Mouse (Mus musculus) CD4-positive, CD25-positive, alpha-beta regulatory T cell, adult 2 months (primary cell): ENCODE data around the gene Ncs1.

Source experiments
- DNase-seq: peaks from one replicate; pipeline ENCODE4 v3.0.0-alpha.2; 2012; ENCODE audit warnings: low read depth, low spot score

Ncs1 gene

GRCm38 (mm10) chr2:31244216-31244615 is 1.4 kb upstream of the Ncs1 start:
- DNase-seq: no peak

GRCm38 (mm10) chr2:31245051-31245450 is 572 bp upstream of the Ncs1 start:
- DNase-seq: no peak

GRCm38 (mm10) chr2:31246251-31246971 is 788 bp downstream of the Ncs1 start:
- DNase-seq: peak; percentile 44

- DNase-seq: no peak
Measured at GRCm38 (mm10) chr2:31248856-31249255, 3.2 kb downstream of the Ncs1 start.

GRCm38 (mm10) chr2:31252167-31252566 is 6.5 kb downstream of the Ncs1 start:
- DNase-seq: no peak

- no peak for DNase-seq
Measured at GRCm38 (mm10) chr2:31253463-31253862, 7.8 kb downstream of the Ncs1 start.

- DNase-seq: no peak
Measured at GRCm38 (mm10) chr2:31254806-31255205, 9.2 kb downstream of the Ncs1 start.

GRCm38 (mm10) chr2:31255952-31256938 is 10.6 kb downstream of the Ncs1 start:
- peak; percentile 98 for DNase-seq

- no peak for DNase-seq
Measured at GRCm38 (mm10) chr2:31257096-31257495, 11.5 kb downstream of the Ncs1 start.

GRCm38 (mm10) chr2:31258609-31259366 is 13.2 kb downstream of the Ncs1 start:
- peak; percentile 83 for DNase-seq

- DNase-seq: no peak
Measured at GRCm38 (mm10) chr2:31259367-31259920, 13.8 kb downstream of the Ncs1 start.

- DNase-seq: no peak
Measured at GRCm38 (mm10) chr2:31260549-31260948, 14.9 kb downstream of the Ncs1 start.

- no peak for DNase-seq
Measured at GRCm38 (mm10) chr2:31263039-31263461, 17.4 kb downstream of the Ncs1 start.

GRCm38 (mm10) chr2:31263746-31264378 is 18.2 kb downstream of the Ncs1 start:
- no peak for DNase-seq

- DNase-seq: no peak
Measured at GRCm38 (mm10) chr2:31267447-31267846, 21.8 kb downstream of the Ncs1 start.

GRCm38 (mm10) chr2:31268631-31269030 is 23.0 kb downstream of the Ncs1 start:
- DNase-seq: no peak

- no peak for DNase-seq
Measured at GRCm38 (mm10) chr2:31269188-31269587, 23.6 kb downstream of the Ncs1 start.

- DNase-seq: no peak
Measured at GRCm38 (mm10) chr2:31269847-31270246, 24.2 kb downstream of the Ncs1 start.

GRCm38 (mm10) chr2:31270470-31270869 is 24.8 kb downstream of the Ncs1 start:
- DNase-seq: no peak

- peak; percentile 58 for DNase-seq
Measured at GRCm38 (mm10) chr2:31271071-31271470, 25.4 kb downstream of the Ncs1 start.

- no peak for DNase-seq
Measured at GRCm38 (mm10) chr2:31274993-31275392, 29.4 kb downstream of the Ncs1 start.
